Mouse (Mus musculus) cerebellum, postnatal 14 days (tissue): ENCODE results near the gene Atf6.

ENCODE experiments used
- DNase-seq, 2 experiments: peaks; one replicate each; pipeline ENCODE4 v3.0.0; 2021; ENCODE audit warnings: mixed read lengths in 2 of 2

The Atf6 gene

DNA sequence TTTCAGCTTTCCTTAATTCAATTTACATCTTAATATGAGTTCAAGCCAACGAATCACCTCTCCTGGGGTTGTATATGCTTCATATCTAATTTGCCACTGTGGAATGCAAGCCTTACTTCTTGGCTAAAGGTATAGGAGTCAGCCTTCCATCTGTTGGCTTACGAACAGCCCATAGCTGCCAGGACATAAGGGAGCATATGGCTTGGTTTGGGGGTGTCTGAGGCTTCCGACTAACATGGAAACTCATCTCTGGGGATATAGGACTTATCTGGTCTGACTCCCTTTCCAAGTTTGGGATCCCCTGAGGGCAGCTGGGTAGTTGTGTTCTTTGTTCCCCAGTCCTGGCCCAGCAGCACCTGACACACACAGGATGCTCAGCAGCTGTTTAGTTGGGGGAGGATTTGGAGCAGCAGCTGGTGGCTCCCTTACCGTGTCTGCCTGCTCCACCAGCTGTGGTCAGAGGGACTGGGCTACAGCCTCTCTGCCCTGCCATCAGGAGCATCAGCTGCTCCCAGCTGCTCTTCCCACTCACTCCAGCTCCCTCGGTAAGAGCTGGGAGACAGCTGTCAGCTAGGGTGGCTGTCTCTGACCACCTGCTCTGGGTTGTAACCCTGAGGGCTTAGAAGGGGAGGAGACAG, 212.2 kb downstream of the Atf6 start:
- DNase-seq, result peak in 1 of 2 experiments; percentile 24
